Mouse (Mus musculus): ENCODE measurements around the gene Erh. TPM values are rescaled to one million over a fixed set of nuclear protein-coding genes. Genes with fewer than 3 reads are reported as not detected.
A peak's percentile ranks its signal among the peaks of the same experiment; 100 is the strongest.

The Erh gene
- polyA plus RNA-seq (2015; fragmentation: Nextera tagmentation; extraction: Ambion mirVana) = 232 and 259 TPM in 2 replicates

DNA sequence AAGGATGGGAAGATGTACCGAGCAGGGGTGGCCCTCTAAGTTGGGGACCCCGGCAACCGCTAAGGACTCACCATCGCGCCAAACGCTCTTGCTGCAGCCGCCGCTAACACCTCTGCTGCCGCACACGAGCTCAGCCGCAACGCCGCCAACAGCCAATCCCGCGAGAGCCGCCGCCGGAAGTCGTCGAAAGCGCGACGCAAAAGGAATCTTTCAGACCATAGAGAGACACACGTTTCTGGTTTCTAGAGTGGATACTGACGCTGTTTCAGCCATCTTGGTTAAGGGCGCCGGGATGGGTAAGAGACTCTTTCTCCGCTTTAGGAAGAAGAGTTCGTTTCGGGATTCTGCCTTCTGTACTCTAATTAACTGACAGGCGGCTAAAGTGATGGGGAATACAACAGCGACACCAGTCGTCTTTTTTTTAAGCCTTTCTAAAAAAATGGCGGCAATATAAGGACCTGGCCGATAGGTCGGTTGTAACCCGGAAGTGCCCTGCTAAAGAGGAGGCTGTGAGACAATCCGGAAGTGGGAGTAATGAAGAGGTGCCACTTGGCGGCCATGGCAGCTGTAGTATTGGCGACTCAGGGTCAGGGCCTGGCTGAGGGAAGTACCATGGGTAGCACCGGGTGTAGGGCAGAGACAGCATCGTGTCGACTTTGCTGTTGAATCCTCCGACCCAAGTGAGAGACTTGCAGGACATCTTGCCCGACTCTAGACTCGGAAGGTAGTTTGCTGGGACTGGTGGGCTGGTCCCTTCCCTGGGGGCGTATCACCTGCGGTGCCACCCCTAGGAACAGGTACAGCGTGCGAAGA is at the start of gene Erh, which contains the start of gene Slc39a9:
Gene Erh (minus strand): TSS at position 649 of the 813 bp plus-strand sequence.
Gene Slc39a9 (plus strand): TSS at position 191 of the 813 bp plus-strand sequence.
- peak within 1 kb of the TSS; percentile 98 for H3K4me3 ChIP-seq
- no peaks in the 10 kb centered on the region for H3K9me3 ChIP-seq
- peak within 1 kb of the TSS; percentile 76 for H3K4me2 ChIP-seq
- peak within 1 kb of the TSS; percentile 92 for H3K27ac ChIP-seq
- under 1% methylated on average over 50 of the region's 50 CpGs for WGBS
- peaks cover 39% of the 10 kb centered on the region for H3K36me3 ChIP-seq
- ATAC-seq (ENCODE audit: insufficient number of reproducible peaks, low FRiP score, low TSS enrichment, low read depth) = peak; percentile 94
- no peaks in the 10 kb centered on the region for H3K27me3 ChIP-seq
- peak within 1 kb of the TSS; percentile 92 for H3K9ac ChIP-seq
- peaks cover 31% of the 10 kb centered on the region for H3K4me1 ChIP-seq

DNA sequence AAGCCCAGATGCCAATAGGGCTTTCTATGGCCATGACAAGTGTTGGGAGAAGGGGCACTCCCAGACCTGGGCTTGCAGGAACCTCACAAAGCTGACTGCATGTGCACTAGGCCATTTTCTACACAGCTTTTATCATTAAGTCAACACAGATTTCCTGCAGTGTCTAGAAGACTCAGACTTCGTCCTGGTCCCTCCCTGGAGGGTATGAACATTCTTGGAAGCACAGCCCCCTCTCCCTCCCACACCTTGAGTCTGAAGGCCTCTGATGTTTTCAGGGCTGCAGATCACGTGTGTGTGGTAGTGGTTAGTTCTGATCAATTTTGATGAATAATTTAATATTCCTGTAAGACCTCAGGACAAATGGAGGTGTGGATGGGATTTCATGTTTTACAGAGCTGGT is 49.6 kb upstream of the Erh start:
- Histone ChIP-seq H3K36me3 (no peaks in the 10 kb centered on the region), H3K4me1 (peaks cover 17% of the 10 kb centered on the region), H3K27me3 (peaks cover 52% of the 10 kb centered on the region), H3K4me3 (no peak overlapping the region), H3K9ac (no peak overlapping the region), H3K27ac (no peak overlapping the region), H3K4me2 (no peak overlapping the region), H3K9me3 (no peaks in the 10 kb centered on the region)
- no peak for ATAC-seq (ENCODE audit: insufficient number of reproducible peaks, low FRiP score, low TSS enrichment, low read depth)
- WGBS = 22% methylated on average over 2 of the region's 2 CpGs

DNA sequence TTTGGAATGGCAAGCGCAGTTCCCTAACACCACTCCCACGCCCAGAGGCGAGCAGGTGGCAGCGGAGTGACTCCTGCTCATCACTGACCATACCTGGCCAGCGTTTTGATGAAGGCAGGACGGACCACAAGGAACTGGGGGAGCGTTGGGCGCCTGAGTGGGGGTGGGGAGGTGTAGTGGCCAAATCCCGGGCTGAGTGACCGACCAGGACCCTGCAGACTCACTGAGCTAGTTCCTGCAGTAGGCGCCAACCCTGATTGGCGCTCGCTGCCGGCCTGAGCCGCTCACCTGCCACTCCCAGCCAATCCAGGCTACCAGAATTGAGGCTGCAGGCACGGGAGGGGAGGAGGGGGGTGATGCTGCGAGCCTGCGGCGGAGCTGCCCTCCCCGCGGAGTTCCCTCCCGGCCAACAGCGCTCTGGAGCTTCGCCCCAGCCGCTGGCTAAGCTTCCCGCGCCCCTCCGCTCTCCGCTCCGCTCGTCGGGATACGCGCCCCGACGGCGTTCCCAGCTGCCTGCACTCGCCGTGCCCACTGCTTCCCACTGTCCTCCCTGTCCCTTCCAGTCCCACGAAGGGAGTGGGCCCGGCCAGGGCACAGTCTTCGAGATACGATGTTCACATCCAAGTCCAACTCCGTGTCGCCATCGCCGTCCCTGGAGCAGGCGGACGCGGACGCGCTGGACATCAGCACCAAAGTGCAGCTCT is 48.3 kb upstream of the Erh start, which contains the start of gene Plekhd1:
Gene Plekhd1 (plus strand): TSS at position 323 of the 704 bp plus-strand sequence.
- peak within 1 kb of the TSS; percentile 35 for H3K4me3 ChIP-seq
- peak; percentile 44; the same call in 1 of the 2 replicates for ATAC-seq (ENCODE audit: insufficient number of reproducible peaks, low FRiP score, low TSS enrichment, low read depth)
- H3K27ac ChIP-seq = no peak within 1 kb of the TSS
- H3K27me3 ChIP-seq = peaks cover 52% of the 10 kb centered on the region
- no peaks in the 10 kb centered on the region for H3K9me3 ChIP-seq
- H3K4me1 ChIP-seq = peaks cover 23% of the 10 kb centered on the region
- no peaks in the 10 kb centered on the region for H3K36me3 ChIP-seq
- WGBS = 1% methylated on average over 52 of the region's 52 CpGs
- H3K4me2 ChIP-seq = peak within 1 kb of the TSS; percentile 66
- no peak within 1 kb of the TSS for H3K9ac ChIP-seq

DNA sequence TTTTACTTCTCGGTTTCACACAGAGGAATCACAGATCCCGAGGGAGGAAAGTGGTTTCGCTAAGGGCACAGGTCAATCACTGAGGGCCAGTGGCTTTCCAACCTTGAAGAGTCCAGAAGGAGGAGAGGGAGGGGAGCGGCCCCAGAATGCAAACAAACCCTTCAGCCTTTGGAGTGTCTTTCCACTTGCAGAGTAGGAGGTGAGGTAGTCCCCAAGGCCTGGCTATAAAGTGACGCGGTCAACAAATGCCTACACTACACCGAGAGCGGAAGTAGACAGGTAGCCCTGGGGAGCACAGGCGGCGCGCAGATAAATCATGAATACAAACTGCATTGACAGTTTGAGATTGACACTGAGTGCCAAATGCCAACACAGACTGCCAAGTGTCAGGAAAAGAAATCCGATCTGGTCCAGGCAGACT is 47.5 kb upstream of the Erh start:
- peaks cover 23% of the 10 kb centered on the region for H3K4me1 ChIP-seq
- H3K9ac ChIP-seq = no peak overlapping the region
- no peak overlapping the region for H3K4me2 ChIP-seq
- 9% methylated on average over 12 of the region's 12 CpGs for WGBS
- ATAC-seq (ENCODE audit: insufficient number of reproducible peaks, low FRiP score, low TSS enrichment, low read depth) = no peak
- H3K9me3 ChIP-seq = no peaks in the 10 kb centered on the region
- H3K36me3 ChIP-seq = no peaks in the 10 kb centered on the region
- no peak overlapping the region for H3K4me3 ChIP-seq
- H3K27ac ChIP-seq = no peak overlapping the region
- peaks cover 52% of the 10 kb centered on the region for H3K27me3 ChIP-seq

DNA sequence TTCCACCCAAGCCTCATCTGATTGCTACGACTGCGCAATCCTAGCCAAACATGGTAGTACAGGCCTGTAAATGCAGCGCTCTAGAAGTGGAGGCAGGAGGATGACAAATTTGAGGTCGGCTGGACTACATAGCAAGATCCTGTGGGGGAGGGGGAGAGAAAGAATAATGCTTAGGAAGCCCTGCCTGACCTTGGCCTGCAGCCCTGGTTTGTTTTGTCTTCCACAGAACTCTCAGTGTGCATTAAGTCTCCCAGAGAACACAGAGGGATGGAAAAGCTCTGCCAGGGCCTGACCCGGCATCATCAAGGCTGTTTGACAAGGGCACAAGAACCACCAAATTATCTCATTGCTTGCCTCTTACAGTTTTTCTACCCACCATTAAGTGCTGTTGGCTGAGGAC is 45.6 kb upstream of the Erh start:
- no peak overlapping the region for H3K9ac ChIP-seq
- H3K4me2 ChIP-seq = no peak overlapping the region
- H3K4me1 ChIP-seq = peaks cover 23% of the 10 kb centered on the region
- no peaks in the 10 kb centered on the region for H3K36me3 ChIP-seq
- H3K27ac ChIP-seq = no peak overlapping the region
- ATAC-seq (ENCODE audit: insufficient number of reproducible peaks, low FRiP score, low TSS enrichment, low read depth) = no peak
- H3K4me3 ChIP-seq = no peak overlapping the region
- WGBS = 67% methylated on average over 5 of the region's 5 CpGs
- no peaks in the 10 kb centered on the region for H3K9me3 ChIP-seq
- peaks cover 43% of the 10 kb centered on the region for H3K27me3 ChIP-seq

DNA sequence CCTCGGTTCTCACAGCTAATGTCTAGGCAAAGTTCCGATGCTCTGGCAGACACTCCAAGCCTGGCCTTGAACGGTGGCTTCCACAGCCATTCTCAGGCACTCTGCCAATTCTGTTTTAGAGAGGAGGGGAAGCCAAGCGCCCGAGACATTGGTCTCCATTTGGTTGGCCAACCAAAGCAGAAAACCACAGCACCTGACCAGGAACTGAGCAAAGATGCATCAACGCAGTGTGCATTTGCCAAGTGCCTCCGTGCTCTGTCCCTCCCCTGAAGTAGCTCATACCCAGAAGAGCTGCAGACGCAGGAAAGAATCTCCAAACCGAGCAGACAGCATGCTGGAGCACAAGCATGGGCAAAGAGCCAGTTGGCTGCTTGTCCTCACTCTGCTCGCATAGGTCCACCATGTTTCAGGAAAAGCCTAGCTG is 43.7 kb upstream of the Erh start:
- 49% methylated on average over 10 of the region's 10 CpGs for WGBS
- H3K4me2 ChIP-seq = peak overlapping the region; percentile 19; the same call in 1 of the 2 replicates
- H3K36me3 ChIP-seq = no peaks in the 10 kb centered on the region
- H3K9ac ChIP-seq = no peak overlapping the region
- H3K27ac ChIP-seq = no peak overlapping the region
- H3K27me3 ChIP-seq = peaks cover 28% of the 10 kb centered on the region
- no peak for ATAC-seq (ENCODE audit: insufficient number of reproducible peaks, low FRiP score, low TSS enrichment, low read depth)
- no peaks in the 10 kb centered on the region for H3K9me3 ChIP-seq
- no peak overlapping the region for H3K4me3 ChIP-seq
- peaks cover 18% of the 10 kb centered on the region for H3K4me1 ChIP-seq

DNA sequence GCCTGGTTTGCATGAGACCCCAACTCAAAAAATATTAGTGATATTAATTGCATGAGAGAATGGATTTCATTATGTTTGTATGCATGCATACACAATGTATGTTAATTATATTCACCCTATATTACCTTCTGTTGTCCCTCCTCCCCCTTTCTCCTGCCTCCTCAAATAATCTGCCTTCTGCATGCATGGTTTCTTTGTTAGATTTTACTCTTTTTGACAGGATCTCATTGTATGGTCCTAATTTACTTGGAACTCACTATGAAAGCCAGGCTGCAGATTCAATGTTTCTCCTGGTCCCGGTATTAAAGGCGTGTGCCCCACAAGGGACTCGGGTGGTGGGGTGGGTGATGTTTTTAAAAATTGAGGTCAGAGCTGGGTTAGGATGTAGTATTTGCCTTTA is 40.2 kb upstream of the Erh start:
- WGBS = 82% methylated on average over 3 of the region's 3 CpGs
- no peaks in the 10 kb centered on the region for H3K9me3 ChIP-seq
- peaks cover 12% of the 10 kb centered on the region for H3K36me3 ChIP-seq
- H3K27me3 ChIP-seq = no peaks in the 10 kb centered on the region
- H3K4me1 ChIP-seq = peaks cover 5% of the 10 kb centered on the region; the same call in 1 of the 2 replicates
- no peak for ATAC-seq (ENCODE audit: insufficient number of reproducible peaks, low FRiP score, low TSS enrichment, low read depth)
- no peak overlapping the region for H3K4me3 ChIP-seq
- no peak overlapping the region for H3K9ac ChIP-seq
- H3K4me2 ChIP-seq = no peak overlapping the region
- no peak overlapping the region for H3K27ac ChIP-seq

DNA sequence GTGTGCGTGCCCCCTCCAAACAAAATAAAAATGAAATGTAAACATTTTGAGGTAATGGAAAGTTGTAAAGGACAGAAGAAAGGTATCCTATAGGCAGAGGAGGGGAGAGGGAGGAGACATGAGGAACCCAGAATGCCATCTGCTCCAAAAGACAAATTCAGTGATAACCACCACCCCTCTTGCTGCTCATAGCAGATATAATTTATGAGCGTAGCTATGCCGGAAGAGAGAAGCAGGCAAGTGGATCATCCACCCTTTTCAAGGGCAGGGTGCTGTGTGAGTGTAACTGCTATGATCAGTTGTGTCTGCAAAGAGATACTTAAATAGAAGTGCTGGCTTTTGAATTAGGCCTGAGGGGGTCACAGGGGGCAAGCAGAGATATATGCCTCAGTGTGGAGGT is 39.4 kb upstream of the Erh start:
- H3K36me3 ChIP-seq = peaks cover 17% of the 10 kb centered on the region
- no peak overlapping the region for H3K4me3 ChIP-seq
- no peak overlapping the region for H3K27ac ChIP-seq
- ATAC-seq (ENCODE audit: insufficient number of reproducible peaks, low FRiP score, low TSS enrichment, low read depth) = no peak
- 90% methylated on average over 3 of the region's 3 CpGs for WGBS
- peaks cover 5% of the 10 kb centered on the region; the same call in 1 of the 2 replicates for H3K4me1 ChIP-seq
- H3K9me3 ChIP-seq = no peaks in the 10 kb centered on the region
- no peak overlapping the region for H3K9ac ChIP-seq
- no peaks in the 10 kb centered on the region for H3K27me3 ChIP-seq
- H3K4me2 ChIP-seq = no peak overlapping the region

DNA sequence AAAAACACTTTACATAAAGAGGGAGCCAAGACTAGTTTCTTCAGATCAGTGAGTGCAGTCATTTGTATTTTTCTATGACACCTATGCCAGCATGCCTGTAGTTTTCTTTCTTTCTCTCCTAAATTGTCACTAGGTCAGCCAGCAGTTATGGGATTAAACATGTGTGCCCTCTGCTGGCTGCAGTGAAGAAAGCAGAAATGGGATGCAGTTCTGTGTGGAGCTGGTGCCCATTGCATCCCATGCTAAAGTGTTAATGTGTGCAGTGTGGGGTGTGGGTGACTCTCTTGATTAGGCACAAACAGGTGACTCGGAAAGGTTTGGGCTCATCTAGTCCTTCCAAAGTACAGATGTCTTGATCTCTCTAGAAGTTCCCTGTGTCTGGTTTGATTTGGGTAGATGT is 37.2 kb upstream of the Erh start:
- Histone ChIP-seq H3K9ac (no peak overlapping the region), H3K4me3 (no peak overlapping the region), H3K27me3 (no peaks in the 10 kb centered on the region), H3K27ac (no peak overlapping the region), H3K36me3 (peaks cover 31% of the 10 kb centered on the region), H3K9me3 (no peaks in the 10 kb centered on the region), H3K4me1 (no peaks in the 10 kb centered on the region), H3K4me2 (no peak overlapping the region)
- ATAC-seq (ENCODE audit: insufficient number of reproducible peaks, low FRiP score, low TSS enrichment, low read depth) = no peak
- 85% methylated on average over 1 of the region's 1 CpGs for WGBS

DNA sequence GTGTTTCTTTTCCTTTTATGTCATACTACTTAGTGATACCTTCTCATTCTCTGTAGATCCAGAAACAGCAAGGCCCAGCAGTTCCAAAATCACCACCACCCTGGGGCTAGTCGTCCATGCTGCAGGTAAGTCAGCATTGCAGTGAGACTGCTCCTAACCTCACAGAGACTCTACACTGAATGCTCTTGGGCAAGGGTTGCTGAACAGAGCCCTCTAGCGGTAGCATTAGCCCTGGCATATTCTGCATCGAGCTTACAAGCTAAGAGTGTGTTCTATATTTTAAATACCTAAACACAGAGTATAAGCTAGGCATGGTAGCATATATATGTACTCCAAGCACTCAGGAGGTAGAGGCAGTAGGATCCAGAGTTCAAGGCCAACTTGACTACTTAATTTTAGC is 29.0 kb upstream of the Erh start:
- no peak overlapping the region for H3K4me3 ChIP-seq
- no peak overlapping the region for H3K27ac ChIP-seq
- no peak for ATAC-seq (ENCODE audit: insufficient number of reproducible peaks, low FRiP score, low TSS enrichment, low read depth)
- WGBS = 18% methylated on average over 3 of the region's 3 CpGs
- H3K4me1 ChIP-seq = no peaks in the 10 kb centered on the region
- H3K9me3 ChIP-seq = no peaks in the 10 kb centered on the region
- H3K9ac ChIP-seq = no peak overlapping the region
- H3K4me2 ChIP-seq = no peak overlapping the region
- H3K27me3 ChIP-seq = no peaks in the 10 kb centered on the region
- peaks cover 55% of the 10 kb centered on the region for H3K36me3 ChIP-seq

DNA sequence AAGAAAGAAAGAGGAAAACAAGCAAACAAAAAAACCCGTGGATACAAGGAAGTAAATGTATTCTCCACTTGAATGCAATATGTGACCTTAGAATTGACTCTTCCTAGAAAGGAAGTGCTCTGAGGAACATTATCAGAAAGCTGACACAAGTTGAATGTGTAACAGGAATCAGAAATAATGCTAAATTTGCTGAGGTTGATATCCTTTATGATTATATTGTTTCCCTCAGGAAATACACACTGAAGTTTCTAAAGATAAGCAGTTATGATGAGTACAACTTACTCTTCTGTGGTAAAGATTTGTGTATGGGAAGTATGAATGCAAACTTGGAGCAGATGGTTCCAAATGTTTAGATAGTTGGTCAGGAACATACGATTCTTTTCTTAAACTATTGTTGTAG is 24.2 kb upstream of the Erh start:
- no peak for ATAC-seq (ENCODE audit: insufficient number of reproducible peaks, low FRiP score, low TSS enrichment, low read depth)
- no peaks in the 10 kb centered on the region for H3K27me3 ChIP-seq
- no peak overlapping the region for H3K4me2 ChIP-seq
- 81% methylated on average over 2 of the region's 2 CpGs for WGBS
- no peaks in the 10 kb centered on the region for H3K9me3 ChIP-seq
- peaks cover 38% of the 10 kb centered on the region for H3K36me3 ChIP-seq
- no peak overlapping the region for H3K27ac ChIP-seq
- no peaks in the 10 kb centered on the region for H3K4me1 ChIP-seq
- no peak overlapping the region for H3K4me3 ChIP-seq
- H3K9ac ChIP-seq = no peak overlapping the region

DNA sequence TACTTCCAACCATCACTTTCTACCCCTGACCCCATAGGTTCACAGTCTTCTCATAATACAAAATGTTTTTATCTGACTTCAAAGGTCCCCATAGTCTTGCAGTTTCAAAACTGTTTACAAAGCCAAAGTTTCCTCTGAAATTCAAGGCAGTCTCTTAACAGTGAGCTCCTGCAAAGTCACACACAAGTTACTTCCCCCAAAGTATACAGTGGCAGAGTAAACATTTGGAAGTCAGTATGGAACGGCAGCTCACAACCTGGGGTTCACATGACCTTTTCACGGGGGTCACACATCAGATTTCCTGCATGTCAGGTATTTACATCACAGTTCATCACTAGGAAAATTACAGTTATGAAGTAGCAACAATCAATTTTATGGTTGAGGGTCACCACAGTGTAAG is 19.8 kb upstream of the Erh start:
- ATAC-seq (ENCODE audit: insufficient number of reproducible peaks, low FRiP score, low TSS enrichment, low read depth) = no peak
- Histone ChIP-seq H3K4me3 (no peak overlapping the region), H3K27ac (no peak overlapping the region), H3K27me3 (no peaks in the 10 kb centered on the region), H3K4me2 (no peak overlapping the region), H3K9ac (no peak overlapping the region), H3K9me3 (no peaks in the 10 kb centered on the region), H3K36me3 (peaks cover 39% of the 10 kb centered on the region), H3K4me1 (no peaks in the 10 kb centered on the region)
- WGBS = 84% methylated on average over 2 of the region's 2 CpGs

Data from limb, embryonic 15.5 days (tissue).